Mouse (Mus musculus) hindbrain, postnatal 0 days (tissue): ENCODE measurements around the gene Qrich1. TPM values are rescaled to one million over a fixed set of nuclear protein-coding genes. Genes with fewer than 3 reads are reported as not detected.

Experiments used
- ATAC-seq: fragments of 200-750 bp; cut with Nextera tagmentation; 2 replicates; pipeline ENCODE4 v1.8.0; 2017; ENCODE audit warnings: mild to moderate bottlenecking, moderate TSS enrichment, moderate library complexity
- DNase-seq: peaks from one replicate; pipeline ENCODE4 v3.0.0-alpha.2; 2015; ENCODE audit warnings: low spot score
- H3K27ac ChIP-seq: fragments of 300-500 bp; sonication (generic); 2 replicates; pipeline ENCODE4 v1.5.1; 2014; ENCODE audit warnings: mild to moderate bottlenecking
- H3K27me3 ChIP-seq: fragments of 300-500 bp; sonication (generic); 2 replicates; pipeline ENCODE4 v1.6.1; 2014; ENCODE audit warnings: low read length, mixed read lengths; ENCODE audit not compliant: insufficient read depth
- H3K36me3 ChIP-seq: fragments of 300-500 bp; sonication (generic); 2 replicates; pipeline ENCODE4 v1.6.1; 2014; ENCODE audit warnings: low read length, mixed read lengths; ENCODE audit not compliant: insufficient read depth
- H3K4me1 ChIP-seq: fragments of 300-500 bp; sonication (generic); 2 replicates; pipeline ENCODE4 v1.6.1; 2014; ENCODE audit warnings: antibody characterized with exemption, low read length, mixed read lengths; ENCODE audit not compliant: insufficient read depth
- H3K4me2 ChIP-seq: fragments of 300-500 bp; sonication (generic); 2 replicates; pipeline ENCODE4 v1.6.1; 2014; ENCODE audit warnings: low read depth, mild to moderate bottlenecking, low read length, moderate library complexity, mixed read lengths
- H3K4me3 ChIP-seq: fragments of 300-500 bp; sonication (generic); 2 replicates; pipeline ENCODE4 v1.5.1; 2014; ENCODE audit warnings: low read length
- H3K9ac ChIP-seq: fragments of 300-500 bp; sonication (generic); replicated peaks from 2 replicates; pipeline ENCODE4 v1.6.1; 2014; ENCODE audit warnings: mild to moderate bottlenecking, low read length, moderate library complexity, mixed read lengths
- H3K9me3 ChIP-seq: fragments of 300-500 bp; sonication (generic); 2 replicates; pipeline ENCODE4 v1.6.1; 2016; ENCODE audit warnings: low read length, mixed read lengths
- CTCF ChIP-seq: IDR thresholded peaks from 2 replicates; pipeline ENCODE4 v1.5.1; 2016; ENCODE audit warnings: antibody characterized with exemption, control low read depth, low read depth
- WGBS: fragments of 180-500 bp; shearing (Covaris S2); extraction: QIAGEN DNeasy Blood & Tissue Kit; methylation state at CpG from one replicate; pipeline ENCODE4 v1.1.7; 2014; 5-methylcytosine and 5-hydroxymethylcytosine counted together
- polyA plus RNA-seq: library from polyadenylated mRNA; unstranded; fragments of >200 nt; fragmentation: Nextera tagmentation; extraction: Ambion mirVana; gene quantifications from 2 replicates; pipeline ENCODE4 v1.2.1, GENCODE M21; 2015
- total RNA-seq: library from RNA; depleted of rRNA; stranded (reverse); fragments of >200 nt; gene quantifications from 2 replicates; pipeline ENCODE4 v1.2.3, GENCODE M21; 2014

The Qrich1 gene
- total and polyA plus RNA-seq, 2 experiments from 2014 or later: 98.7 to 226 TPM

GRCm38 (mm10) chr9:108492043-108492750 lies 24.4 kb upstream of the Qrich1 start:
- no peak for ATAC-seq
- no peak for TF ChIP-seq CTCF
- Histone ChIP-seq H3K4me2 (peak overlapping the region; percentile 76), H3K27ac (peak overlapping the region; percentile 45; the same call in 1 of the 2 replicates), H3K4me3 (no peak overlapping the region), H3K9ac (peak overlapping the region; percentile 96), H3K4me1 (peaks cover 16% of the 10 kb centered on the region), H3K27me3 (no peaks in the 10 kb centered on the region), H3K36me3 (peaks cover 46% of the 10 kb centered on the region), H3K9me3 (no peaks in the 10 kb centered on the region)
- DNase-seq: no peak
- 83% methylated on average over 16 of the region's 16 CpGs for WGBS

GRCm38 (mm10) chr9:108493246-108493645 lies 23.4 kb upstream of the Qrich1 start:
- TF ChIP-seq CTCF: no peak
- H3K27ac ChIP-seq: no peak overlapping the region
- no peak for DNase-seq
- H3K36me3 ChIP-seq: peaks cover 56% of the 10 kb centered on the region
- no peak overlapping the region for H3K4me3 ChIP-seq
- no peaks in the 10 kb centered on the region for H3K27me3 ChIP-seq
- no peak overlapping the region for H3K9ac ChIP-seq
- H3K9me3 ChIP-seq: no peaks in the 10 kb centered on the region
- no peak for ATAC-seq
- H3K4me2 ChIP-seq: no peak overlapping the region
- 99% methylated on average over 8 of the region's 8 CpGs for WGBS
- H3K4me1 ChIP-seq: peaks cover 16% of the 10 kb centered on the region

- no peaks in the 10 kb centered on the region for H3K9me3 ChIP-seq
- TF ChIP-seq CTCF: no peak
- H3K27me3 ChIP-seq: no peaks in the 10 kb centered on the region
- no peak for ATAC-seq
- H3K4me2 ChIP-seq: no peak overlapping the region
- no peak overlapping the region for H3K9ac ChIP-seq
- H3K36me3 ChIP-seq: peaks cover 67% of the 10 kb centered on the region
- H3K27ac ChIP-seq: no peak overlapping the region
- DNase-seq: no peak
- peaks cover 16% of the 10 kb centered on the region for H3K4me1 ChIP-seq
- H3K4me3 ChIP-seq: no peak overlapping the region
- 96% methylated on average over 19 of the region's 19 CpGs for WGBS
These were observed 22.3 kb upstream of the Qrich1 start for GRCm38 (mm10) chr9:108494146-108494825.

GRCm38 (mm10) chr9:108494905-108495304 lies 21.7 kb upstream of the Qrich1 start:
- no peak for TF ChIP-seq CTCF
- no peaks in the 10 kb centered on the region for H3K27me3 ChIP-seq
- DNase-seq (no peak), ATAC-seq (no peak)
- H3K4me2 ChIP-seq: no peak overlapping the region
- H3K36me3 ChIP-seq: peaks cover 73% of the 10 kb centered on the region
- no peak overlapping the region for H3K9ac ChIP-seq
- H3K4me1 ChIP-seq: peaks cover 12% of the 10 kb centered on the region
- WGBS: 78% methylated on average over 10 of the region's 10 CpGs
- H3K9me3 ChIP-seq: no peaks in the 10 kb centered on the region
- no peak overlapping the region for H3K4me3 ChIP-seq
- H3K27ac ChIP-seq: no peak overlapping the region

GRCm38 (mm10) chr9:108499231-108499630 lies 17.4 kb upstream of the Qrich1 start:
- 94% methylated on average over 7 of the region's 7 CpGs for WGBS

GRCm38 (mm10) chr9:108499943-108500342 lies 16.7 kb upstream of the Qrich1 start:
- no peak for DNase-seq
- H3K4me1 ChIP-seq: no peaks in the 10 kb centered on the region
- H3K4me3 ChIP-seq: no peak overlapping the region
- WGBS: 93% methylated on average over 15 of the region's 15 CpGs
- ATAC-seq: no peak
- H3K36me3 ChIP-seq: peaks cover 70% of the 10 kb centered on the region
- H3K9ac ChIP-seq: no peak overlapping the region
- H3K27me3 ChIP-seq: no peaks in the 10 kb centered on the region
- H3K4me2 ChIP-seq: no peak overlapping the region
- H3K27ac ChIP-seq: no peak overlapping the region
- TF ChIP-seq CTCF: no peak
- H3K9me3 ChIP-seq: no peaks in the 10 kb centered on the region

More at GRCm38 (mm10) chr9:108499231-108499630, 17.4 kb upstream of the Qrich1 start:
- Histone ChIP-seq H3K4me3 (no peak overlapping the region), H3K9me3 (no peaks in the 10 kb centered on the region), H3K27me3 (no peaks in the 10 kb centered on the region), H3K4me2 (no peak overlapping the region), H3K4me1 (no peaks in the 10 kb centered on the region), H3K9ac (no peak overlapping the region), H3K27ac (no peak overlapping the region), H3K36me3 (peaks cover 77% of the 10 kb centered on the region)
- TF ChIP-seq CTCF: no peak
- no peak for DNase-seq
- no peak for ATAC-seq
